Mouse (Mus musculus) liver, adult 2 months (tissue): ENCODE measurements around the gene Eif2d.

Experiments
- CTCF ChIP-seq: fragments of 200-500 bp; IDR thresholded peaks from 2 replicates; pipeline ENCODE4 v1.5.1; 2011; ENCODE audit warnings: low read depth, low read length, control low read depth
- POLR2A ChIP-seq: fragments of 200-500 bp; IDR thresholded peaks from 2 replicates; pipeline ENCODE4 v1.6.1; 2011; ENCODE audit warnings: low read length, control low read depth; ENCODE audit not compliant: insufficient read depth; ENCODE audit errors: extremely low read depth

GRCm38 (mm10) chr1:131206342-131206741 lies 53.4 kb downstream of the Eif2d start:
- TF ChIP-seq CTCF (no peak), POLR2A (no peak)
